In the genomic region with DNA sequence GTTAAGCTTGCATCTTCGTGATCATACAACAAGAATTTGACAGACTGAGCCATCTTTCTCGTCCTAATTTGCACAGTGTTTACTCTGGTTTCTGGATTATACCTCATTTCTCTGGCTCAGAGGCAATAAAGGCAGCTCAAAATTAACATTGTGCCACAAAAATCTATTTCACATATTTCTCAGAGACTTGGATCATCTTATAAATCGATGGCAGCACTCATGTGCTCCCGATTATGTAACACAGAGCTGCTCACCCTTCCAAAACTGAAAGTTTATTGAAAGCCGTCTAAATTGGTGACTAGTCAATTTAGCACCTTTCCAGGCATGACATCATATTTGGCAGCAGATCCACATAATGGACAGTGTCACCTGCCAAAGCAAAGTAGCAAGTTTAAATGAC, we compare ENCODE assay signal across 24 mouse cellular contexts.
DNase-seq lines count a peak whose midpoint lies in the region; ATAC-seq and TF ChIP-seq lines count a peak whose summit lies in the region.
"Had no signal": no experiment of that assay in that cellular context is flagged by ENCODE, and none has a peak within 500 bp of the region (broad histone marks: within the 10 kb centered on the region; RNA-seq: fewer than 3 reads in every experiment).

No protein-coding gene starts in this region.

- H3K4me1 ChIP-seq in forebrain, embryonic 14.5 days (ENCODE audit: control insufficient read depth, insufficient read depth, low read length) = no peaks in the 10 kb centered on the region
- H3K4me1 ChIP-seq in forebrain, embryonic 12.5 days = no peaks in the 10 kb centered on the region
- H3K4me1 ChIP-seq in kidney, adult 2 months (ENCODE audit: control insufficient read depth, insufficient read depth, low read length) = no peaks in the 10 kb centered on the region
- H3K4me1 ChIP-seq: embryonic facial prominence, embryonic 13.5 days; hindbrain, embryonic 15.5 days; neural tube, embryonic 15.5 days had no signal

- no peaks in the 10 kb centered on the region for H3K36me3 ChIP-seq in forebrain, embryonic 14.5 days (ENCODE audit: control insufficient read depth, insufficient read depth, low read length)
- H3K36me3 ChIP-seq in forebrain, embryonic 12.5 days (replicated peaks) = no peaks in the 10 kb centered on the region
- H3K36me3 ChIP-seq in kidney, adult 2 months (ENCODE audit: control insufficient read depth, insufficient read depth, low read length) = no peaks in the 10 kb centered on the region
- H3K36me3 ChIP-seq: embryonic facial prominence, embryonic 13.5 days; hindbrain, embryonic 15.5 days; neural tube, embryonic 15.5 days had no signal

- H3K27ac ChIP-seq in forebrain, embryonic 14.5 days (ENCODE audit: low read depth, low read length) = no peak overlapping the region
- no peak overlapping the region for H3K27ac ChIP-seq in forebrain, embryonic 12.5 days
- H3K27ac ChIP-seq in kidney, adult 2 months (ENCODE audit: insufficient read depth, low read depth, low read length) = no peak overlapping the region
- H3K27ac ChIP-seq: embryonic facial prominence, embryonic 13.5 days; hindbrain, embryonic 15.5 days; left cerebral cortex, adult 2 months; neural tube, embryonic 15.5 days had no signal

- H3K9me3 ChIP-seq in forebrain, embryonic 14.5 days (replicated peaks; ENCODE audit: control insufficient read depth, low read length) = no peaks in the 10 kb centered on the region
- H3K9me3 ChIP-seq in forebrain, embryonic 12.5 days = no peaks in the 10 kb centered on the region
- H3K9me3 ChIP-seq: embryonic facial prominence, embryonic 13.5 days; hindbrain, embryonic 15.5 days; neural tube, embryonic 15.5 days had no signal

- peak; percentile 51; the same call in 1 of the 2 replicates for ATAC-seq in forebrain, embryonic 14.5 days
- ATAC-seq in forebrain, embryonic 12.5 days (ENCODE audit: low FRiP score) = no peak
- ATAC-seq: intestine, embryonic 16.5 days; midbrain, embryonic 16.5 days had no signal

- H3K9ac ChIP-seq in forebrain, embryonic 14.5 days (ENCODE audit: low read length) = no peak overlapping the region
- no peak overlapping the region for H3K9ac ChIP-seq in forebrain, embryonic 12.5 days
- H3K9ac ChIP-seq: embryonic facial prominence, embryonic 13.5 days; hindbrain, embryonic 15.5 days; neural tube, embryonic 15.5 days had no signal

- no peak for TF ChIP-seq CTCF in kidney, adult 2 months (conservative IDR thresholded peaks at IDR 0.05; ENCODE audit: insufficient read depth, insufficient read length, low read depth, low read length)

- TF ChIP-seq POLR2A in kidney, adult 2 months (IDR thresholded peaks at IDR 0.05; ENCODE audit: low read depth, low read length) = no peak

- H3K4me3 ChIP-seq in forebrain, embryonic 14.5 days (ENCODE audit: low read depth, low read length) = no peak overlapping the region
- no peak overlapping the region for H3K4me3 ChIP-seq in forebrain, embryonic 12.5 days (replicated peaks)
- H3K4me3 ChIP-seq in kidney, adult 2 months (ENCODE audit: insufficient read depth, low read depth, low read length) = no peak overlapping the region
- H3K4me3 ChIP-seq: embryonic facial prominence, embryonic 13.5 days; hindbrain, embryonic 15.5 days; left cerebral cortex, adult 2 months; neural tube, embryonic 15.5 days had no signal

- WGBS in forebrain, embryonic 14.5 days = 45% methylated on average over 5 of the region's 5 CpGs
- WGBS in forebrain, embryonic 12.5 days = 86% methylated on average over 5 of the region's 5 CpGs
- 67% methylated on average over 5 of the region's 5 CpGs for WGBS in kidney, adult 2 months

- no peak overlapping the region for H3K4me2 ChIP-seq in forebrain, embryonic 14.5 days (ENCODE audit: low read length)
- H3K4me2 ChIP-seq in forebrain, embryonic 12.5 days = no peak overlapping the region
- H3K4me2 ChIP-seq: embryonic facial prominence, embryonic 13.5 days; heart, embryonic 11.5 days; hindbrain, embryonic 15.5 days; liver, embryonic 11.5 days; neural tube, embryonic 15.5 days had no signal

- peak; percentile 52 for DNase-seq in forebrain, embryonic 14.5 days (ENCODE audit: low spot score)
- DNase-seq in kidney, adult 2 months = peak; percentile 36
- no peak for DNase-seq in kidney, adult 18-20 months
- peak; percentile 13 to 30 for DNase-seq in cerebellum, adult 18-20 months
- peak; percentile 11 to 40 for DNase-seq in cerebellum, postnatal 36 days
- DNase-seq in layer of hippocampus, adult 8-10 months (ENCODE audit: low spot score in 2 of 2) = no peak
- DNase-seq: adrenal gland, postnatal 25 days; kidney, postnatal 14 days; left cerebral cortex, postnatal 4 days; lung, adult 18-20 months; lung, postnatal 14 days; right cerebral cortex, postnatal 14 days; spleen, adult 18-20 months; thymus, postnatal 36 days had no signal

- H3K27me3 ChIP-seq in forebrain, embryonic 14.5 days (replicated peaks; ENCODE audit: control insufficient read depth, insufficient read depth, low read length) = no peaks in the 10 kb centered on the region
- H3K27me3 ChIP-seq in forebrain, embryonic 12.5 days = no peaks in the 10 kb centered on the region
- no peaks in the 10 kb centered on the region for H3K27me3 ChIP-seq in kidney, adult 2 months (replicated peaks; ENCODE audit: control insufficient read depth, insufficient read depth, low read length)
- H3K27me3 ChIP-seq: CH12.LX; embryonic facial prominence, embryonic 13.5 days; hindbrain, embryonic 15.5 days; neural tube, embryonic 15.5 days had no signal

Comparison
In these comparisons a context has a peak if more than half of its experiments do, and no peak if none do; other contexts are left out.
1. DNase-seq: peak in forebrain, embryonic 14.5 days (single experiment), kidney, adult 2 months (single experiment), cerebellum, adult 18-20 months (2 of 2) and cerebellum, postnatal 36 days (2 of 2); none in kidney, adult 18-20 months (single experiment) and layer of hippocampus, adult 8-10 months (0 of 2).